Mouse (Mus musculus): Measurements from ENCODE around the gene Ip6k3. TPM values are rescaled to one million over a fixed set of nuclear protein-coding genes. Genes with fewer than 3 reads are reported as not detected.

Gene Ip6k3
- polyA plus RNA-seq, 1 experiment, result not detected

DNA sequence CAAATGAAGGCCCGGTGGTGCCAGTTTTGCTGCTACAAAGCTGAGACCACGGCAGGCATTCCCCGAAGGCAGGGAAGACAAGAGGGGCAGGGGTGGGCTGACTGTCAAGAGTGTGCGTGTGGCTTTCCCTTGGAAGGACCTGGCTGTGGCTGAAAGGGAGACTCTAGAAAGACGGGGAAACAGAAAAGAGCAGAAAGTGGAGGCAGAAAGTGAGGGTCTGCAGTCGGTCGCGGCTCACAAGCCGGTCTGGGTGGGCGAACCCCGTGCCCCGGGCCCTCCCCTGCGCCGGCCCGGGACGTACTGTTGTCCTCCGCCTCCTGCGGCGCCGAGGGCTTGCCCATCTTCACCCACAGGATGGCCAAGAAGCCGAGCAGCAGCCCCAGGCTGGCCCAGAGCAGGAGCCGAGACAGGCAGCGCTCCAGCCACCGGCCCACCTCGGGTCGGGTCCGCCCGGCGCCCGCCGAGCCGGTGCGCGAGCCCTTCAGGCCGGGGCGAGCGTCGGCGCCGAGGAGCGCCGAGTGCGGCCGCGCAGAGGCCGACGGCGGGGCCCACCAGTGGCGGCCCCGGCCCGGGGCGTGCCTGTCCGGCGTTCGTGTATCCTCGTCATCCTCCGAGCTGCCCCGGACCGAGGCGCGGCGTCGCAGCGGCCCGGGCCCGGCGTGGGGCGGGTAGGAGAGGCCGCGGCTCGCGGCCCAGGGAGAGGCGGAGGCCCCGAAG, 35.9 kb upstream of the Ip6k3 start:
- H3K4me1 ChIP-seq (ENCODE audit: control insufficient read depth, insufficient read depth, low read length), result no peaks in the 10 kb centered on the region
- H3K4me3 ChIP-seq (ENCODE audit: low read depth, low read length), result peak overlapping the region; percentile 70

DNA sequence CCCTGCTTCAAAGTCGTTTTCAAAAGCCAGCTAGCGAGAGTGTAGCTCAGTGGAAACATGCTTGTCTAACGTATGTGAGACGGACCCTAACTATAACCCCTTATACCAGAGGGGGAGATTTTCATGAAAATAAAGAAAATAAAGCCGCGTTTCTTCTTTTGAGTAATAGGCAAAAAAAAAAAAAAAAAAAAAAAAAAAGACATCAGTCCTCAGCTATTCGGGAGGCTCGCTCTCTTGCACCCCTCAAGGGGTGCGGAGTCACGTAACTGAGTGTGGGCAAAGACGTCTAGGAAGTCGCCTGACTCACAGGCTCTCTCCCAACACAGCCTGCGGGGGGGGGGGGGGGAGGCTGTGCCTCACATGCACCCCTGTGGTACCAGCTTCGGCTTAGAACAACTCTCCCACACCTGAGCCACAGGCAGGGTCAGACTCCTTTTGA, 35.3 kb upstream of the Ip6k3 start:
- H3K27ac ChIP-seq (ENCODE audit: insufficient read depth, low read length), result no peak overlapping the region
- peak overlapping the region; percentile 70 for H3K4me3 ChIP-seq (ENCODE audit: low read depth, low read length)
- no peaks in the 10 kb centered on the region for H3K27me3 ChIP-seq (ENCODE audit: control insufficient read depth, insufficient read depth, low read length, poor library complexity, severe bottlenecking)
- peaks cover 3% of the 10 kb centered on the region; the same call in 1 of the 2 replicates for H3K36me3 ChIP-seq (ENCODE audit: control insufficient read depth, insufficient read depth, low read length, poor library complexity, severe bottlenecking)
- no peak for TF ChIP-seq CTCF (IDR thresholded peaks at IDR 0.05; ENCODE audit: low read depth, low read length)
- no peak for TF ChIP-seq EP300 (IDR thresholded peaks at IDR 0.05; ENCODE audit: insufficient read depth, low read depth, low read length)
- H3K9ac ChIP-seq (ENCODE audit: low read depth, poor library complexity, severe bottlenecking), result peak overlapping the region; percentile 96
- no peaks in the 10 kb centered on the region for H3K4me1 ChIP-seq (ENCODE audit: control insufficient read depth, insufficient read depth, low read length)
- H3K9me3 ChIP-seq (replicated peaks; ENCODE audit: control insufficient read depth, insufficient read depth, low read length, poor library complexity, severe bottlenecking), result no peaks in the 10 kb centered on the region

More for the DNA sequence above, 35.9 kb upstream of the Ip6k3 start:
- H3K27ac ChIP-seq (ENCODE audit: insufficient read depth, low read length), result no peak overlapping the region
- H3K9ac ChIP-seq (ENCODE audit: low read depth, poor library complexity, severe bottlenecking), result peak overlapping the region; percentile 96
- no peaks in the 10 kb centered on the region for H3K9me3 ChIP-seq (replicated peaks; ENCODE audit: control insufficient read depth, insufficient read depth, low read length, poor library complexity, severe bottlenecking)
- TF ChIP-seq CTCF (IDR thresholded peaks at IDR 0.05; ENCODE audit: low read depth, low read length) (no peak), EP300 (IDR thresholded peaks at IDR 0.05; ENCODE audit: insufficient read depth, low read depth, low read length) (no peak), POLR2A (IDR thresholded peaks at IDR 0.05; ENCODE audit: insufficient read depth, low read length) (no peak)
- H3K36me3 ChIP-seq (ENCODE audit: control insufficient read depth, insufficient read depth, low read length, poor library complexity, severe bottlenecking), result peaks cover 3% of the 10 kb centered on the region; the same call in 1 of the 2 replicates
- H3K27me3 ChIP-seq (ENCODE audit: control insufficient read depth, insufficient read depth, low read length, poor library complexity, severe bottlenecking), result no peaks in the 10 kb centered on the region

DNA sequence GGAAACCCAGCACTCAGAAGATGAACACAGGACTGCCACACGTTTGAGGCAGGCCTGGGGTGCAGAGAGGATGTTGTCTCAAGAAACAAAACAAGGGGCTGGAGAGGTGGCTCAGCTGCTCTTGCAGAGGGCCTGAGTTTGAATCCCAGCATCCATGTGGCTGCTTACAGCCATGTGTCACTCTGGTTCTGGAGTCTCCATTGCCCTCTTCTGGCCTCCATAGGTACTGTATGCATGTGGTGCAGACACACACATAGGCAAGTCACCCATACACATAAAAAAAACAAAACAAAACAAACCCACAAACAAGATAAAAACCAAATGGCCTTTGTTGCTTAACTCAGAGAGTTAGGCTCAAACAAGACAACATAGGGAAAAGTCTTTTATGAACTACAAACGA, 34.4 kb upstream of the Ip6k3 start:
- peak; percentile 15 for TF ChIP-seq CTCF (IDR thresholded peaks at IDR 0.05; ENCODE audit: low read depth, low read length)
- no peak for TF ChIP-seq POLR2A (IDR thresholded peaks at IDR 0.05; ENCODE audit: insufficient read depth, low read length)
- H3K9ac ChIP-seq (ENCODE audit: low read depth, poor library complexity, severe bottlenecking), result no peak overlapping the region
- H3K36me3 ChIP-seq (ENCODE audit: control insufficient read depth, insufficient read depth, low read length, poor library complexity, severe bottlenecking), result peaks cover 3% of the 10 kb centered on the region; the same call in 1 of the 2 replicates
- no peaks in the 10 kb centered on the region for H3K4me1 ChIP-seq (ENCODE audit: control insufficient read depth, insufficient read depth, low read length)
- no peak overlapping the region for H3K4me3 ChIP-seq (ENCODE audit: low read depth, low read length)
- H3K9me3 ChIP-seq (replicated peaks; ENCODE audit: control insufficient read depth, insufficient read depth, low read length, poor library complexity, severe bottlenecking), result no peaks in the 10 kb centered on the region
- no peak overlapping the region for H3K27ac ChIP-seq (ENCODE audit: insufficient read depth, low read length)
- no peaks in the 10 kb centered on the region for H3K27me3 ChIP-seq (ENCODE audit: control insufficient read depth, insufficient read depth, low read length, poor library complexity, severe bottlenecking)

DNA sequence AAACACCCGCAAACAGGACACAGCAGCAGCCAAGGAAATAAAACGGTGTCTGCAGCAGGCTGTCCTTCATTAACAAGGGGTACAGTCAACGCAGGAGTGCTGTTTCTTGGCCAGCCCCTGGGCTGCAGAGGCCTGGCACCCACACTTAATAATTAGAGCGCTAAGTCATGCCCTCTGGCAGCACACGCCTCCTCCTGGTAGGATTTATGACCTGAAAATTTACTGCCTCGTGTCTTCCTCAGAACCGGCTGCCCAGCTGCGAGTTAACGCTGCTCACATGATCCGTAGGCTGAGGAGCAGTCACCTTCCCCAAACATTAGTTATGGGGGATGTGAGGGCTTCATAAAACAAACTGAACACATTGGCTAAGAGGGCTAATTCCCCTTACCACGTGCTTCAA, 33.2 kb upstream of the Ip6k3 start:
- no peaks in the 10 kb centered on the region for H3K9me3 ChIP-seq (replicated peaks; ENCODE audit: control insufficient read depth, insufficient read depth, low read length, poor library complexity, severe bottlenecking)
- TF ChIP-seq POLR2A (IDR thresholded peaks at IDR 0.05; ENCODE audit: insufficient read depth, low read length), result no peak
- TF ChIP-seq EP300 (IDR thresholded peaks at IDR 0.05; ENCODE audit: insufficient read depth, low read depth, low read length), result no peak
- TF ChIP-seq CTCF (IDR thresholded peaks at IDR 0.05; ENCODE audit: low read depth, low read length), result no peak
- no peak overlapping the region for H3K9ac ChIP-seq (ENCODE audit: low read depth, poor library complexity, severe bottlenecking)
- no peak overlapping the region for H3K27ac ChIP-seq (ENCODE audit: insufficient read depth, low read length)
- no peak overlapping the region for H3K4me3 ChIP-seq (ENCODE audit: low read depth, low read length)
- H3K36me3 ChIP-seq (ENCODE audit: control insufficient read depth, insufficient read depth, low read length, poor library complexity, severe bottlenecking), result peaks cover 3% of the 10 kb centered on the region; the same call in 1 of the 2 replicates
- no peaks in the 10 kb centered on the region for H3K27me3 ChIP-seq (ENCODE audit: control insufficient read depth, insufficient read depth, low read length, poor library complexity, severe bottlenecking)
- no peaks in the 10 kb centered on the region for H3K4me1 ChIP-seq (ENCODE audit: control insufficient read depth, insufficient read depth, low read length)

DNA sequence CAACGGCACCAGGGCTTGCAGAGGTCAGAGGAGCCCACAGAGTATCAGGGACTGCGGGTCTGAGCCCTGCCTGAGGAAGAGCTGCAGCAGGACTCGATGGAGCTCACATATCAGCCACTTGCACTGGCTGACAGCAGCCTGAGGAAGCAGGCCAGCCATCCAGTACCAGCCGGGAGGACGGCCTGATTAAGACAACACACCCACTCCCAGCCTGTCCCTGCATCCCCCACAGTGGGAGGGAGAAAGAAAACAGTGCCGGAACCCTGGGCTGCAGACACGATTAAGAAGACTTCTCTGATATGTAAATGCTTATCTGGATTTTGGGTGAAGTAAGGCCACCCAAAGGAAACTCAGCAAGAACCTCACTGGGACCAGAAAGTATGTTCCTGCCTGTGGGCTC, 32.3 kb upstream of the Ip6k3 start:
- Histone ChIP-seq H3K4me1 (ENCODE audit: control insufficient read depth, insufficient read depth, low read length) (no peaks in the 10 kb centered on the region), H3K27ac (ENCODE audit: insufficient read depth, low read length) (no peak overlapping the region), H3K4me3 (ENCODE audit: low read depth, low read length) (no peak overlapping the region), H3K36me3 (ENCODE audit: control insufficient read depth, insufficient read depth, low read length, poor library complexity, severe bottlenecking) (peaks cover 3% of the 10 kb centered on the region; the same call in 1 of the 2 replicates), H3K9me3 (replicated peaks; ENCODE audit: control insufficient read depth, insufficient read depth, low read length, poor library complexity, severe bottlenecking) (no peaks in the 10 kb centered on the region), H3K9ac (ENCODE audit: low read depth, poor library complexity, severe bottlenecking) (no peak overlapping the region), H3K27me3 (ENCODE audit: control insufficient read depth, insufficient read depth, low read length, poor library complexity, severe bottlenecking) (no peaks in the 10 kb centered on the region)
- TF ChIP-seq EP300 (IDR thresholded peaks at IDR 0.05; ENCODE audit: insufficient read depth, low read depth, low read length) (no peak), POLR2A (IDR thresholded peaks at IDR 0.05; ENCODE audit: insufficient read depth, low read length) (no peak), CTCF (IDR thresholded peaks at IDR 0.05; ENCODE audit: low read depth, low read length) (no peak)

DNA sequence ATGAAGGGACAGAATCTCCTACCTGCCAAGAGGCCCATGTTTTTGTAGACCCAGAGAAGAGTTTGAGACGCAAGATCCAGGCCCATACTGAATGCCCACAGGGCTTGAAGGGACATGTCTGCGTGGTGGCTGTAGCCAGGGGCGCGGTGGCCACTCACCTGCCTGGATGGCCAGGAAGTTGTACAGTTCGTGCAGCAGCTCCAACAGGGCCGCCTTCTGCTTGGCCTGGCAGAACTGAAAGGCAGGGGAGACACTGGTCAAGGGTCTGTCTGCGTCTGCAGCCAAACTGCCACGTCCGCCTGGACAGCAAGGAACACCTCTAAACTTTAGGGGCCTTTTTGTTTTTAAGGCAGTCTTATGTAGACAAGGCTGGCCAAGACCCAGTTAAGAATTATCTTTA, 31.6 kb upstream of the Ip6k3 start:
- no peak overlapping the region for H3K4me3 ChIP-seq (ENCODE audit: low read depth, low read length)
- H3K27me3 ChIP-seq (ENCODE audit: control insufficient read depth, insufficient read depth, low read length, poor library complexity, severe bottlenecking), result no peaks in the 10 kb centered on the region
- peaks cover 3% of the 10 kb centered on the region; the same call in 1 of the 2 replicates for H3K36me3 ChIP-seq (ENCODE audit: control insufficient read depth, insufficient read depth, low read length, poor library complexity, severe bottlenecking)
- H3K9ac ChIP-seq (ENCODE audit: low read depth, poor library complexity, severe bottlenecking), result no peak overlapping the region
- no peaks in the 10 kb centered on the region for H3K4me1 ChIP-seq (ENCODE audit: control insufficient read depth, insufficient read depth, low read length)
- no peak for TF ChIP-seq EP300 (IDR thresholded peaks at IDR 0.05; ENCODE audit: insufficient read depth, low read depth, low read length)
- no peak for TF ChIP-seq CTCF (IDR thresholded peaks at IDR 0.05; ENCODE audit: low read depth, low read length)
- TF ChIP-seq POLR2A (IDR thresholded peaks at IDR 0.05; ENCODE audit: insufficient read depth, low read length), result no peak
- no peak overlapping the region for H3K27ac ChIP-seq (ENCODE audit: insufficient read depth, low read length)
- no peaks in the 10 kb centered on the region for H3K9me3 ChIP-seq (replicated peaks; ENCODE audit: control insufficient read depth, insufficient read depth, low read length, poor library complexity, severe bottlenecking)
